Mouse (Mus musculus) hindbrain, embryonic 10.5 days (tissue): ENCODE data around the gene Nit2. TPM values are rescaled to one million over a fixed set of nuclear protein-coding genes. Genes with fewer than 3 reads are reported as not detected.

Experiments
- DNase-seq: peaks from one replicate; pipeline ENCODE4 v3.0.0-alpha.2; 2017; ENCODE audit warnings: low spot score
- H3K27ac ChIP-seq: fragments of 300-500 bp; sonication (generic); 2 replicates; pipeline ENCODE4 v1.5.1; 2016; ENCODE audit warnings: mild to moderate bottlenecking, moderate library complexity
- H3K27me3 ChIP-seq: fragments of 300-500 bp; sonication (generic); 2 replicates; pipeline ENCODE4 v1.6.1; 2016; ENCODE audit warnings: mild to moderate bottlenecking; ENCODE audit not compliant: poor library complexity, insufficient read depth, severe bottlenecking
- H3K36me3 ChIP-seq: fragments of 300-500 bp; sonication (generic); 2 replicates; pipeline ENCODE4 v1.6.1; 2016; ENCODE audit warnings: mild to moderate bottlenecking, moderate library complexity
- H3K4me1 ChIP-seq: fragments of 300-500 bp; sonication (generic); replicated peaks from 2 replicates; pipeline ENCODE4 v1.6.1; 2016; ENCODE audit warnings: mild to moderate bottlenecking
- H3K4me3 ChIP-seq: fragments of 300-500 bp; sonication (generic); 2 replicates; pipeline ENCODE4 v1.5.1; 2016; ENCODE audit warnings: mild to moderate bottlenecking, moderate library complexity
- H3K9me3 ChIP-seq: fragments of 300-500 bp; sonication (generic); 2 replicates; pipeline ENCODE4 v1.6.1; 2016; ENCODE audit warnings: mild to moderate bottlenecking, moderate library complexity
- WGBS: fragments of 180-500 bp; shearing (Covaris S2); methylation state at CpG from one replicate; pipeline ENCODE4 v1.1.7; 2016; 5-methylcytosine and 5-hydroxymethylcytosine counted together
- polyA plus RNA-seq: library from polyadenylated mRNA; unstranded; fragments of >200 nt; fragmentation: Nextera tagmentation; extraction: Ambion mirVana; gene quantifications from 2 replicates; pipeline ENCODE4 v1.2.1, GENCODE M21; 2016

Gene Nit2
- 45.6 and 47.9 TPM in 2 replicates for polyA plus RNA-seq

GRCm38 (mm10) chr16:57166611-57167513, at the start of gene Nit2:
Gene Nit2 (minus strand): TSS chr16:57167341.
- Histone ChIP-seq H3K36me3 (peaks cover 22% of the 10 kb centered on the region), H3K4me3 (peak within 1 kb of the TSS; percentile 68), H3K27ac (peak within 1 kb of the TSS; percentile 89), H3K9me3 (no peaks in the 10 kb centered on the region), H3K4me1 (peaks cover 18% of the 10 kb centered on the region), H3K27me3 (no peaks in the 10 kb centered on the region)
- under 1% methylated on average over 58 of the region's 58 CpGs for WGBS
- peak; percentile 94 for DNase-seq

- peaks cover 30% of the 10 kb centered on the region for H3K36me3 ChIP-seq
- H3K27ac ChIP-seq: no peak overlapping the region
- no peak overlapping the region for H3K4me3 ChIP-seq
- no peaks in the 10 kb centered on the region for H3K27me3 ChIP-seq
- no peaks in the 10 kb centered on the region for H3K4me1 ChIP-seq
- no peaks in the 10 kb centered on the region for H3K9me3 ChIP-seq
- DNase-seq: no peak
Observed at GRCm38 (mm10) chr16:57215957-57216356, 48.8 kb upstream of the Nit2 start.

- H3K27me3 ChIP-seq: no peaks in the 10 kb centered on the region
- no peak overlapping the region for H3K27ac ChIP-seq
- peaks cover 45% of the 10 kb centered on the region for H3K36me3 ChIP-seq
- no peak for DNase-seq
- H3K4me1 ChIP-seq: no peaks in the 10 kb centered on the region
- H3K4me3 ChIP-seq: no peak overlapping the region
- H3K9me3 ChIP-seq: no peaks in the 10 kb centered on the region
- WGBS: 96% methylated on average over 2 of the region's 2 CpGs
Observed at GRCm38 (mm10) chr16:57211037-57211436, 43.9 kb upstream of the Nit2 start.

- no peaks in the 10 kb centered on the region for H3K27me3 ChIP-seq
- no peak for DNase-seq
- 86% methylated on average over 2 of the region's 2 CpGs for WGBS
- H3K4me1 ChIP-seq: no peaks in the 10 kb centered on the region
- H3K36me3 ChIP-seq: peaks cover 42% of the 10 kb centered on the region
- no peak overlapping the region for H3K27ac ChIP-seq
- no peak overlapping the region for H3K4me3 ChIP-seq
- H3K9me3 ChIP-seq: no peaks in the 10 kb centered on the region
Observed at GRCm38 (mm10) chr16:57208342-57208741, 41.2 kb upstream of the Nit2 start.

- Histone ChIP-seq H3K4me3 (no peak overlapping the region), H3K4me1 (no peaks in the 10 kb centered on the region), H3K9me3 (no peaks in the 10 kb centered on the region), H3K36me3 (peaks cover 41% of the 10 kb centered on the region), H3K27ac (no peak overlapping the region), H3K27me3 (no peaks in the 10 kb centered on the region)
- DNase-seq: no peak
- 74% methylated on average over 3 of the region's 3 CpGs for WGBS
Observed at GRCm38 (mm10) chr16:57197281-57197680, 30.1 kb upstream of the Nit2 start.

GRCm38 (mm10) chr16:57196590-57196989, 29.4 kb upstream of the Nit2 start:
- H3K27me3 ChIP-seq: no peaks in the 10 kb centered on the region
- 90% methylated on average over 5 of the region's 5 CpGs for WGBS

GRCm38 (mm10) chr16:57191214-57191613, 24.1 kb upstream of the Nit2 start:
- no peaks in the 10 kb centered on the region for H3K27me3 ChIP-seq
- H3K9me3 ChIP-seq: no peaks in the 10 kb centered on the region
- WGBS: 91% methylated on average over 14 of the region's 14 CpGs
- H3K4me3 ChIP-seq: no peak overlapping the region
- H3K27ac ChIP-seq: no peak overlapping the region
- no peak for DNase-seq
- H3K4me1 ChIP-seq: no peaks in the 10 kb centered on the region
- peaks cover 39% of the 10 kb centered on the region for H3K36me3 ChIP-seq

More at GRCm38 (mm10) chr16:57196590-57196989, 29.4 kb upstream of the Nit2 start:
- DNase-seq: no peak
- Histone ChIP-seq H3K4me1 (no peaks in the 10 kb centered on the region), H3K27ac (no peak overlapping the region), H3K4me3 (no peak overlapping the region), H3K36me3 (peaks cover 48% of the 10 kb centered on the region), H3K9me3 (no peaks in the 10 kb centered on the region)

GRCm38 (mm10) chr16:57190390-57190789, 23.2 kb upstream of the Nit2 start:
- H3K27ac ChIP-seq: no peak overlapping the region

GRCm38 (mm10) chr16:57189493-57189892, 22.4 kb upstream of the Nit2 start:
- no peak for DNase-seq
- Histone ChIP-seq H3K4me3 (no peak overlapping the region), H3K27ac (no peak overlapping the region), H3K27me3 (no peaks in the 10 kb centered on the region), H3K4me1 (no peaks in the 10 kb centered on the region), H3K9me3 (no peaks in the 10 kb centered on the region), H3K36me3 (peaks cover 42% of the 10 kb centered on the region)
- WGBS: 93% methylated on average over 2 of the region's 2 CpGs

More at GRCm38 (mm10) chr16:57190390-57190789, 23.2 kb upstream of the Nit2 start:
- H3K4me3 ChIP-seq: no peak overlapping the region
- no peaks in the 10 kb centered on the region for H3K9me3 ChIP-seq
- WGBS: 92% methylated on average over 8 of the region's 8 CpGs
- no peaks in the 10 kb centered on the region for H3K4me1 ChIP-seq
- peaks cover 45% of the 10 kb centered on the region for H3K36me3 ChIP-seq
- no peak for DNase-seq
- no peaks in the 10 kb centered on the region for H3K27me3 ChIP-seq

- DNase-seq: no peak
- WGBS: 95% methylated on average over 4 of the region's 4 CpGs
- H3K4me1 ChIP-seq: no peaks in the 10 kb centered on the region
- no peaks in the 10 kb centered on the region for H3K27me3 ChIP-seq
- H3K4me3 ChIP-seq: no peak overlapping the region
- H3K27ac ChIP-seq: no peak overlapping the region
- no peaks in the 10 kb centered on the region for H3K9me3 ChIP-seq
- peaks cover 57% of the 10 kb centered on the region for H3K36me3 ChIP-seq
Observed at GRCm38 (mm10) chr16:57186618-57187017, 19.5 kb upstream of the Nit2 start.

- WGBS: 90% methylated on average over 5 of the region's 5 CpGs
- no peak for DNase-seq
- no peaks in the 10 kb centered on the region for H3K9me3 ChIP-seq
Observed at GRCm38 (mm10) chr16:57182037-57182436, 14.9 kb upstream of the Nit2 start.

GRCm38 (mm10) chr16:57181180-57181579, 14.0 kb upstream of the Nit2 start:
- Histone ChIP-seq H3K9me3 (no peaks in the 10 kb centered on the region), H3K27ac (no peak overlapping the region), H3K27me3 (no peaks in the 10 kb centered on the region), H3K4me3 (no peak overlapping the region), H3K4me1 (no peaks in the 10 kb centered on the region), H3K36me3 (peaks cover 64% of the 10 kb centered on the region)
- no peak for DNase-seq
- WGBS: 83% methylated on average over 11 of the region's 11 CpGs

More at GRCm38 (mm10) chr16:57182037-57182436, 14.9 kb upstream of the Nit2 start:
- H3K4me3 ChIP-seq: no peak overlapping the region
- H3K27ac ChIP-seq: no peak overlapping the region
- no peaks in the 10 kb centered on the region for H3K27me3 ChIP-seq
- no peaks in the 10 kb centered on the region for H3K4me1 ChIP-seq
- H3K36me3 ChIP-seq: peaks cover 56% of the 10 kb centered on the region

GRCm38 (mm10) chr16:57177664-57178063, 10.5 kb upstream of the Nit2 start:
- H3K27me3 ChIP-seq: no peaks in the 10 kb centered on the region
- peaks cover 3% of the 10 kb centered on the region; the same call in 1 of the 2 replicates for H3K4me1 ChIP-seq
- H3K4me3 ChIP-seq: no peak overlapping the region
- peaks cover 46% of the 10 kb centered on the region for H3K36me3 ChIP-seq
- no peak overlapping the region for H3K27ac ChIP-seq
- H3K9me3 ChIP-seq: no peaks in the 10 kb centered on the region
- 88% methylated on average over 10 of the region's 10 CpGs for WGBS
- no peak for DNase-seq
